ENCODE assay signal across 34 mouse cellular contexts in the genomic region with DNA sequence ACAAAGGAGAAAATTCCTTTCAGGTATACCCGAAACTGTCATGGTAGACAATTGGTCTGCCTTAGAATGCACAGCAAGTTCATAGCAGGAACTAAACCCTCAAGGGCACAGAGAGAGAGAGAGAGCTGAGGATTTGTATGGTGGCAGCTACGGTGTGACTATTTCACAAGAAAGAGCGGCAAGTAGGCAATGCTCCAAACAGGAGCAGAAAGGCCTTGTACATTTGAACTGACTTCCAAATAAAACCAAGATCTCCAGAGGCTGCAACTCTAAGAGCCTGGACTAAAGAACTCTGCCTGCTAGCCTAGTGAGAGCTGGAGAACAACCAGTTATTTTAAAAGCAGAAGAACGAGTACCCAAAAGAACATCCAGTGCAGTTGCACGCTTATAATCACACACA. TPM values are rescaled to one million over a fixed set of nuclear protein-coding genes. Genes with fewer than 3 reads are reported as not detected.
A peak's percentile ranks its signal among the peaks of the same experiment; 100 is the strongest.
DNase-seq lines count a peak whose midpoint lies in the region.
"Had no signal": no experiment of that assay in that cellular context is flagged by ENCODE, and none has a peak within 500 bp of the region (broad histone marks: within the 10 kb centered on the region; RNA-seq: fewer than 3 reads in every experiment).

No protein-coding gene starts in this region.

- 80% methylated on average over 5 of the region's 5 CpGs for WGBS in heart, embryonic 10.5 days

- H3K4me3 ChIP-seq in heart, embryonic 10.5 days: no peak overlapping the region
- H3K4me3 ChIP-seq: embryonic facial prominence, embryonic 10.5 days; embryonic facial prominence, embryonic 13.5 days; erythroblast, embryonic 14.5 days; forebrain, embryonic 10.5 days; forebrain, embryonic 13.5 days; gastrocnemius, adult 2 months; heart, embryonic 12.5 days; heart, embryonic 15.5 days; hindbrain, embryonic 10.5 days; hindbrain, embryonic 13.5 days had no signal

- no peaks in the 10 kb centered on the region for H3K9me3 ChIP-seq in heart, embryonic 10.5 days
- H3K9me3 ChIP-seq: embryonic facial prominence, embryonic 10.5 days; embryonic facial prominence, embryonic 13.5 days; forebrain, embryonic 10.5 days; forebrain, embryonic 13.5 days; G1E; heart, embryonic 12.5 days; heart, embryonic 15.5 days; hindbrain, embryonic 10.5 days; hindbrain, embryonic 13.5 days had no signal

- H3K27me3 ChIP-seq in heart, embryonic 10.5 days (ENCODE audit: insufficient read depth, poor library complexity, severe bottlenecking): no peaks in the 10 kb centered on the region
- H3K27me3 ChIP-seq: CH12.LX; embryonic facial prominence, embryonic 13.5 days; forebrain, embryonic 13.5 days; heart, embryonic 12.5 days; heart, embryonic 15.5 days; hindbrain, embryonic 13.5 days; Patski had no signal

- H3K4me1 ChIP-seq in heart, embryonic 10.5 days: no peaks in the 10 kb centered on the region
- H3K4me1 ChIP-seq: embryonic facial prominence, embryonic 10.5 days; embryonic facial prominence, embryonic 13.5 days; heart, embryonic 12.5 days; heart, embryonic 15.5 days; hindbrain, embryonic 10.5 days had no signal

- peak; percentile 47 for DNase-seq in adrenal gland, postnatal 10 days
- no peak for DNase-seq in adrenal gland, adult 8-10 months
- DNase-seq in heart, adult 11 months: peak; percentile 61
- DNase-seq in heart, embryonic 10.5 days (ENCODE audit: low spot score): no peak
- DNase-seq in brain, adult 2 months (ENCODE audit: low read depth, low spot score): peak; percentile 12
- DNase-seq in skeletal muscle tissue, adult 2 months (ENCODE audit: low read depth, low spot score): peak; percentile 18
- no peak for DNase-seq in urinary bladder, postnatal 36 days (ENCODE audit: low spot score in 2 of 2)
- DNase-seq: B cell, adult 2 months; cerebellum, adult 11-12 months; cerebellum, adult 8-10 months; cerebellum, postnatal 10 days; cerebellum, postnatal 36 days; gastrocnemius, adult 2 months; gastrocnemius, postnatal 14 days; heart, postnatal 10 days; heart, postnatal 36 days; kidney, adult 18-20 months had no signal

- H3K36me3 ChIP-seq in heart, embryonic 10.5 days: peaks cover 29% of the 10 kb centered on the region

- no peak overlapping the region for H3K27ac ChIP-seq in heart, embryonic 10.5 days
- H3K27ac ChIP-seq: embryonic facial prominence, embryonic 10.5 days; embryonic facial prominence, embryonic 13.5 days; forebrain, embryonic 10.5 days; forebrain, embryonic 13.5 days; gastrocnemius, adult 2 months; heart, embryonic 15.5 days; hindbrain, embryonic 10.5 days; hindbrain, embryonic 13.5 days; hindbrain, postnatal 0 days had no signal

RNA-seq across cellular contexts. Expression of a gene that starts 13.1 kb away (rescaled TPM):
- total RNA-seq in adrenal gland, postnatal 10 days (2021): 10 to 100 TPM; 15.8 to 32.2 TPM
- 1 to 10 TPM in 3 of 4 experiments, under 1 TPM in 1; 0.30 to 2.2 (median 1.0) TPM for total RNA-seq in adrenal gland, adult 8-10 months (2022)
- polyA plus RNA-seq in heart, embryonic 10.5 days (2016; fragmentation: Nextera tagmentation; extraction: Ambion mirVana): 0.11 TPM in 1 of 2 replicates, not detected in the other
- total RNA-seq: gastrocnemius, adult 2 months; gastrocnemius, postnatal 14 days; granulocyte monocyte progenitor cell, adult 5-6 weeks; heart, adult 8-10 months; hindbrain, postnatal 0 days had no signal
- polyA plus RNA-seq: embryonic facial prominence, embryonic 10.5 days; embryonic facial prominence, embryonic 13.5 days; erythroblast, embryonic 14.5 days; forebrain, embryonic 10.5 days; forebrain, embryonic 13.5 days; forebrain, embryonic 16.5 days; G1E; heart, embryonic 15.5 days; hindbrain, embryonic 10.5 days; hindbrain, embryonic 13.5 days; hindbrain, postnatal 0 days; inflammation-experienced regulatory T-cells, adult 6 months had no signal

RNA-seq across cellular contexts. Expression of a gene that starts 27.5 kb away (rescaled TPM):
- 10 to 100 TPM; 19.3 to 20.0 TPM for total RNA-seq in adrenal gland, postnatal 10 days (2021)
- 10 to 100 TPM; 18.5 to 34.0 (median 26.5) TPM for total RNA-seq in adrenal gland, adult 8-10 months (2022)
- 18.6 and 24.6 TPM in 2 replicates for polyA plus RNA-seq in heart, embryonic 10.5 days (2016; fragmentation: Nextera tagmentation; extraction: Ambion mirVana)

RNA-seq across cellular contexts. Expression of a gene that starts 55.8 kb away (rescaled TPM):
- 10 to 100 TPM; 18.5 to 45.6 TPM for total RNA-seq in adrenal gland, postnatal 10 days (2021)
- under 1 TPM in 1 of 4 experiments, not detected in 3; 0.12 TPM for total RNA-seq in adrenal gland, adult 8-10 months (2022)
- 0.80 and 12.9 TPM in 2 replicates for polyA plus RNA-seq in heart, embryonic 10.5 days (2016; fragmentation: Nextera tagmentation; extraction: Ambion mirVana)
- total RNA-seq: G1E; gastrocnemius, adult 2 months; gastrocnemius, postnatal 14 days; granulocyte monocyte progenitor cell, adult 5-6 weeks; heart, postnatal 10 days had no signal
- polyA plus RNA-seq: embryonic facial prominence, embryonic 13.5 days; G1E; inflammation-experienced regulatory T-cells, adult 6 months had no signal

Comparison
In these comparisons a context has a peak if more than half of its experiments do, and no peak if none do; other contexts are left out.
1. DNase-seq: peak in adrenal gland, postnatal 10 days (single experiment), heart, adult 11 months (single experiment), brain, adult 2 months (single experiment) and skeletal muscle tissue, adult 2 months (single experiment); none in adrenal gland, adult 8-10 months (single experiment), heart, embryonic 10.5 days (single experiment) and urinary bladder, postnatal 36 days (0 of 2).
2. RNA of a gene that starts 13.1 kb away (total RNA-seq): 15.8 to 32.2 TPM in adrenal gland, postnatal 10 days; 0.30 to 2.2 TPM in adrenal gland, adult 8-10 months; every median in the first group is over 4 times any median in the second.
3. RNA of a gene that starts 55.8 kb away (total RNA-seq): 18.5 to 45.6 TPM in adrenal gland, postnatal 10 days; 0.12 TPM in adrenal gland, adult 8-10 months; every median in the first group is over 10 times any median in the second.